Mouse (Mus musculus): Measurements from ENCODE around the gene Cdan1.

DNA sequence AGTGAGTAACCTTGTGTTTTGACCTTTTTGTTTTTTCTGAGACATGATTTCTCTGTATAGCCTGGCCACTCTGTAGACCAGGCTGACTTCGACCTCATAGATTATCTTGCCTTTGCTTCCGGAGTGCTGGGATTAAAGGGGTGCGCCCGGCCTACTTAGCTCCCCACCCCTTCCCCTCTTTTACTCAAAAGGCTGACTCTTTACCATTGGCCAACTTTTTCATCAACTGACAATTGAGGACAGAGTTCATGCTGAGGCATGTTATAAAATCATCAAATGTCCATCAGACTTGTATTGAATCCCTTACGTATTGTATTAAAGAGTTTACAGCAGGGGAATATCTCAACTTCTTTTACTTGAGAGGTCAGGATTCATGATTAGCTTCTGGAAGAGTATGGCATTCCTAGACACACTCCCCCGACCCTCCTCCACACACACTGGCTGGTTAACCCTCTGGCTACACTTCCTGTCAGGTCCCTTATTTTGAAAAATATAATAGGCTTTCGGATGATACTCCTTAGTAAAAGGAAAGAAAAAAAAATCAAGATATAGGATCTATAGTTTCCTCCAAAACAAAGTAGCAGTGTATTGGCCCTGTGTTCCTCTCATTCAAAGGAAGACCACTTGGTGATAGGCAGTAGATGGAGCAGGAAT is 117.9 kb downstream of the Cdan1 start:
- TF ChIP-seq FLI1 (IDR thresholded peaks at IDR 0.05; ENCODE audit: low read length), result no peak
- TF ChIP-seq GATA1 (IDR thresholded peaks at IDR 0.05; ENCODE audit: borderline replicate concordance, low read length), result no peak
